Mouse (Mus musculus) spleen, embryonic (tissue): Measurements from ENCODE around the gene Arhgef11.

Source experiments
- CTCF ChIA-PET: fragments of 350-600 bp; sonication (Branson Sonifier 250); formaldehyde crosslinking; loops from one replicate; lab custom pipeline; 2022; lab: Charles Lee

The Arhgef11 gene

GRCm38 (mm10) chr3:87761408-87762375 is 144.3 kb downstream of the Arhgef11 start:
- CTCF ChIA-PET, result interaction anchor here (0.7 kb wide), 1 partner anchor 10 kb away, joined by 3 read pairs; no protein-coding TSS in a partner anchor

- CTCF ChIA-PET, result interaction anchor here (0.8 kb wide), 1 partner anchor 14 kb away, joined by 6 read pairs; no protein-coding TSS in a partner anchor
These were observed 145.8 kb downstream of the Arhgef11 start for GRCm38 (mm10) chr3:87763202-87763601.

GRCm38 (mm10) chr3:87763683-87764289 is 146.4 kb downstream of the Arhgef11 start:
- CTCF ChIA-PET, result interaction anchor here (0.8 kb wide), 1 partner anchor 13 kb away, joined by 6 read pairs; no protein-coding TSS in a partner anchor

- CTCF ChIA-PET, result interaction anchor here (0.6 kb wide), 1 partner anchor 76 kb away, joined by 3 read pairs; no protein-coding TSS in a partner anchor
These were observed 147.1 kb downstream of the Arhgef11 start for GRCm38 (mm10) chr3:87764506-87764905.

GRCm38 (mm10) chr3:87765091-87765490 is 147.7 kb downstream of the Arhgef11 start:
- CTCF ChIA-PET, result interaction anchor here (0.6 kb wide), 1 partner anchor 76 kb away, joined by 3 read pairs; no protein-coding TSS in a partner anchor

GRCm38 (mm10) chr3:87765631-87766283 is 148.4 kb downstream of the Arhgef11 start:
- CTCF ChIA-PET, result interaction anchor here (0.5 to 0.6 kb wide), 2 partner anchors 191 to 566 kb away, joined by 3 read pairs; no protein-coding TSS in a partner anchor

GRCm38 (mm10) chr3:87766284-87766667 is 148.9 kb downstream of the Arhgef11 start:
- CTCF ChIA-PET, result interaction anchor here (0.5 to 0.6 kb wide), 2 partner anchors 190 to 565 kb away, joined by 3 read pairs; no protein-coding TSS in a partner anchor

- CTCF ChIA-PET, result interaction anchor here (0.5 to 3.2 kb wide), 3 partner anchors 12 to 105 kb away, joined by 3 to 16 read pairs (median 3); partner anchors contain the start of gene Lrrc71
These were observed 150.4 kb downstream of the Arhgef11 start for GRCm38 (mm10) chr3:87767764-87768163.

- CTCF ChIA-PET, result interaction anchor here (0.5 to 3.2 kb wide), 3 partner anchors 12 to 106 kb away, joined by 3 to 16 read pairs (median 3); partner anchors contain the start of gene Lrrc71
These were observed 151.1 kb downstream of the Arhgef11 start for GRCm38 (mm10) chr3:87768431-87768830.

- CTCF ChIA-PET, result interaction anchor here (3.2 kb wide), 1 partner anchor 13 kb away, joined by 16 read pairs; no protein-coding TSS in a partner anchor
These were observed 151.5 kb downstream of the Arhgef11 start for GRCm38 (mm10) chr3:87768844-87769243.

GRCm38 (mm10) chr3:87769506-87769905 is 152.1 kb downstream of the Arhgef11 start:
- CTCF ChIA-PET, result interaction anchor here (0.9 to 3.2 kb wide), 2 partner anchors 13 to 18 kb away, joined by 3 to 16 read pairs; no protein-coding TSS in a partner anchor

GRCm38 (mm10) chr3:87770280-87770679 is 152.9 kb downstream of the Arhgef11 start:
- CTCF ChIA-PET, result interaction anchor here (0.6 to 0.9 kb wide), 2 partner anchors 19 to 74 kb away, joined by 3 to 4 read pairs; no protein-coding TSS in a partner anchor

- CTCF ChIA-PET, result interaction anchor here (1.2 kb wide), 1 partner anchor 22 kb away, joined by 5 read pairs; the partner anchor contains the start of gene Lrrc71
These were observed 153.7 kb downstream of the Arhgef11 start for GRCm38 (mm10) chr3:87771088-87771487.

GRCm38 (mm10) chr3:87778283-87778682 is 160.9 kb downstream of the Arhgef11 start:
- CTCF ChIA-PET, result interaction anchor here (0.7 kb wide), 1 partner anchor 8 kb away, joined by 3 read pairs; no protein-coding TSS in a partner anchor

GRCm38 (mm10) chr3:87779086-87779485 is 161.7 kb downstream of the Arhgef11 start:
- CTCF ChIA-PET, result interaction anchor here (0.6 kb wide), 1 partner anchor 1712 kb away, joined by 3 read pairs; no protein-coding TSS in a partner anchor

- CTCF ChIA-PET, result interaction anchor here (0.5 kb wide), 1 partner anchor 166 kb away, joined by 3 read pairs; no protein-coding TSS in a partner anchor
These were observed 166.1 kb downstream of the Arhgef11 start for GRCm38 (mm10) chr3:87783282-87784023.

GRCm38 (mm10) chr3:87785156-87785555 is 167.8 kb downstream of the Arhgef11 start:
- CTCF ChIA-PET, result interaction anchor here (0.7 kb wide), 1 partner anchor 29 kb away, joined by 10 read pairs; no protein-coding TSS in a partner anchor

GRCm38 (mm10) chr3:87785626-87786214 is 168.4 kb downstream of the Arhgef11 start:
- CTCF ChIA-PET, result interaction anchor here (0.7 kb wide), 1 partner anchor 28 kb away, joined by 10 read pairs; no protein-coding TSS in a partner anchor
